Mouse (Mus musculus) forebrain, embryonic 11.5 days (tissue): ENCODE data around the gene Rmnd5a. TPM values are rescaled to one million over a fixed set of nuclear protein-coding genes. Genes with fewer than 3 reads are reported as not detected.

Source experiments
- ATAC-seq: fragments of 200-750 bp; cut with Nextera tagmentation; replicated peaks from 2 replicates; pipeline ENCODE4 v1.8.0; 2017; ENCODE audit warnings: moderate TSS enrichment; ENCODE audit not compliant: low FRiP score
- DNase-seq: peaks from one replicate; pipeline ENCODE4 v3.0.0-alpha.2; 2017; ENCODE audit warnings: low spot score
- H3K27ac ChIP-seq: fragments of 300-500 bp; sonication (generic); 2 replicates; pipeline ENCODE4 v1.5.1; 2014; ENCODE audit warnings: low read depth, low read length
- H3K27me3 ChIP-seq: fragments of 300-500 bp; sonication (generic); 2 replicates; pipeline ENCODE4 v1.6.1; 2014; ENCODE audit warnings: mild to moderate bottlenecking, low read length, mixed read lengths; ENCODE audit not compliant: control insufficient read depth, insufficient read depth
- H3K36me3 ChIP-seq: fragments of 300-500 bp; sonication (generic); 2 replicates; pipeline ENCODE4 v1.6.1; 2014; ENCODE audit warnings: mild to moderate bottlenecking, low read length, moderate library complexity, mixed read lengths; ENCODE audit not compliant: control insufficient read depth, insufficient read depth
- H3K4me1 ChIP-seq: fragments of 300-500 bp; sonication (generic); replicated peaks from 2 replicates; pipeline ENCODE4 v1.6.1; 2014; ENCODE audit warnings: low read length, mixed read lengths; ENCODE audit not compliant: control insufficient read depth, insufficient read depth
- H3K4me2 ChIP-seq: fragments of 300-500 bp; sonication (generic); 2 replicates; pipeline ENCODE4 v1.6.1; 2014; ENCODE audit warnings: low read depth, mild to moderate bottlenecking, low read length, moderate library complexity, mixed read lengths; ENCODE audit not compliant: severe bottlenecking
- H3K4me3 ChIP-seq: fragments of 300-500 bp; sonication (generic); 2 replicates; pipeline ENCODE4 v1.5.1; 2014; ENCODE audit warnings: low read depth, low read length
- H3K9ac ChIP-seq: fragments of 300-500 bp; sonication (generic); 2 replicates; pipeline ENCODE4 v1.6.1; 2014; ENCODE audit warnings: low read length
- H3K9me3 ChIP-seq: fragments of 300-500 bp; sonication (generic); 2 replicates; pipeline ENCODE4 v1.6.1; 2016; ENCODE audit warnings: low read length, mixed read lengths; ENCODE audit not compliant: control insufficient read depth
- WGBS: fragments of 180-500 bp; shearing (Covaris S2); extraction: QIAGEN DNeasy Blood & Tissue Kit; methylation state at CpG from one replicate; pipeline ENCODE4 v1.1.7; 2014; 5-methylcytosine and 5-hydroxymethylcytosine counted together
- polyA plus RNA-seq: library from polyadenylated mRNA; unstranded; fragments of >200 nt; fragmentation: Nextera tagmentation; extraction: Ambion mirVana; gene quantifications from 2 replicates; pipeline ENCODE4 v1.2.1, GENCODE M21; 2014

The Rmnd5a gene
- polyA plus RNA-seq, 1 experiment from 2014 or later, result 8.8 TPM

DNA sequence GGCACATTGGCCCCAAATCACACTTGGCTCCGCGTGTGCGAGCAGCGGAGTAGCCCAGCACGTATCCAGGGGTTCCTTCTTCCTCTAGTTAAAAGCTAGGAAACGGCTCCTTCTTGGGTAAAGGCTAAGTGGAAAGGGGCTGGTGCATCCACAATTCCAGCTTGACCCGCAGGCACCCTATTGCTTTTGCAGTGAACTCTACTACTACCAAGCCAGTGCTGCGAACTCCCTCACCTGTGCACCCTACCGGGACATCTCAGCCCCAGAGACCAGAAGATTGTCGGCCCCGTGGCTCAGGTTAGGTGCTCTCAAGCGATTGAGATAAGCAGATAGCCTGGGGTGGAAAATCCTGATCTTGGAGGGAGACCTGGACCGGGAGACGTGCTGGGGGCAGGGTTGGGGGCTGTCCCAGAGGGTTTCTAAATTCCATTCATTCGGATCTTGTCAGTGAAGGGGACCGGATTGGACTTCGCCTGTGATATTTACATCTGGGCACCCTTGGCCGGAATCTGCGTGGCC is 66.1 kb downstream of the Rmnd5a start:
- no peak for ATAC-seq

DNA sequence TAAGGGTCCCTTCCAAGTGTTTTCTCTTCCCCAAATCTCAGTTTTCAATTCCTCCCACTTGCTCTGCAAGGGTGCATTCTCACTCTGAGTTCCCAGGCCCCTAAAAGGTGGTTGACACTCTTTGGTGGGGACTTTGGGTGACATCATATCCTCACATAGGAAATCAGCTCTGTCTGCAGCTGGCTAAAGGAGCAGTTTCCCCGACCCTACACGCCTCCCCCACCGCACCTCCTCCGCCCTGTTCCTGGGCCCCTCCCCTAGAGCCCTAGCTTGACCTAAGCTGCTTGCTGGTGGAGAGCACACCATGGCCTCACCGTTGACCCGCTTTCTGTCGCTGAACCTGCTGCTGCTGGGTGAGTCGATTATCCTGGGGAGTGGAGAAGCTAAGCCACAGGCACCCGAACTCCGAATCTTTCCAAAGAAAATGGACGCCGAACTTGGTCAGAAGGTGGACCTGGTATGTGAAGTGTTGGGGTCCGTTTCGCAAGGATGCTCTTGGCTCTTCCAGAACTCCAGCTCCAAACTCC is 67.1 kb downstream of the Rmnd5a start, which contains the start of gene Cd8a:
Gene Cd8a, plus strand, starts transcription at position 179 of the 527 bp plus-strand sequence.
- Histone ChIP-seq H3K27ac (no peak within 1 kb of the TSS), H3K4me2 (no peak within 1 kb of the TSS), H3K36me3 (no peaks in the 10 kb centered on the region), H3K27me3 (no peaks in the 10 kb centered on the region), H3K4me3 (no peak within 1 kb of the TSS), H3K9me3 (no peaks in the 10 kb centered on the region), H3K4me1 (no peaks in the 10 kb centered on the region), H3K9ac (no peak within 1 kb of the TSS)
- 88% methylated on average over 14 of the region's 14 CpGs for WGBS
- no peak for DNase-seq
- no peak for ATAC-seq

More for the DNA sequence above, 66.1 kb downstream of the Rmnd5a start:
- Histone ChIP-seq H3K27ac (no peak overlapping the region), H3K27me3 (no peaks in the 10 kb centered on the region), H3K36me3 (no peaks in the 10 kb centered on the region), H3K4me3 (no peak overlapping the region), H3K4me2 (no peak overlapping the region), H3K4me1 (no peaks in the 10 kb centered on the region), H3K9me3 (no peaks in the 10 kb centered on the region), H3K9ac (no peak overlapping the region)
- DNase-seq, result no peak
- 90% methylated on average over 19 of the region's 19 CpGs for WGBS

DNA sequence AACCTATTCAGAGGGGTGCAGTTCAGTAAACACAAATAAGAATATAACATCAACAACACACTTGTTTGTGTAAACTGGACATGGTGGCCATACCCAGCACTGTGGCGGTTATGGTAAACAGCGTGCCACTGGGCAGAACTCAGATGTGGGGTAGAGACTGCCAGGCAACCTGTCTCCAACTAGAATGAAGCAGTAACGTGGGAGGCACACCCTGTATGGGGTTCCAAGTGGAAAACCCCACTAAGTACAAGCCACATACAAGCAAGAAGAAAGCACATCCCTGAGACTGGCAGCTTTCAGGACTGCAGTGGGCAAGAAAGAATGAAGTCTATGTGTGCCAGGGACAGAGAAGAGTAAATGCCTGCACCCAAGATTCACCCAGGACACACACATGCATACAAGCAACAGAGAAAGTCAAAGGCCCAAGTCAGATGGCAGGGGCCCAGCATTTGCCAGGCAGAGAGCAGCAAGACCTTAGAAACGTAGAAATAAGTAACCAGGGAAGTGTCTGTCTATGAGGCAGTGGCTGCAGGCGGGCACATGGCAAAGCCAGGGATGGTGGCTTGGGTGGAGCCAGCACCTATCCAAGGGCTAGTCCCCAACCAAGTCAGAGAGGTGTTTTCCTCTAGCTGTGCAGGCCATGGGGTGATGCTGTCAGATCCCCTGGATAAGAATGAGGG is 68.3 kb downstream of the Rmnd5a start:
- DNase-seq, result no peak
- H3K27ac ChIP-seq, result no peak overlapping the region
- H3K9me3 ChIP-seq, result no peaks in the 10 kb centered on the region
- ATAC-seq, result no peak
- no peaks in the 10 kb centered on the region for H3K27me3 ChIP-seq
- H3K4me2 ChIP-seq, result no peak overlapping the region
- no peaks in the 10 kb centered on the region for H3K36me3 ChIP-seq
- H3K4me3 ChIP-seq, result no peak overlapping the region
- H3K9ac ChIP-seq, result no peak overlapping the region
- WGBS, result 83% methylated on average over 5 of the region's 5 CpGs
- no peaks in the 10 kb centered on the region for H3K4me1 ChIP-seq

DNA sequence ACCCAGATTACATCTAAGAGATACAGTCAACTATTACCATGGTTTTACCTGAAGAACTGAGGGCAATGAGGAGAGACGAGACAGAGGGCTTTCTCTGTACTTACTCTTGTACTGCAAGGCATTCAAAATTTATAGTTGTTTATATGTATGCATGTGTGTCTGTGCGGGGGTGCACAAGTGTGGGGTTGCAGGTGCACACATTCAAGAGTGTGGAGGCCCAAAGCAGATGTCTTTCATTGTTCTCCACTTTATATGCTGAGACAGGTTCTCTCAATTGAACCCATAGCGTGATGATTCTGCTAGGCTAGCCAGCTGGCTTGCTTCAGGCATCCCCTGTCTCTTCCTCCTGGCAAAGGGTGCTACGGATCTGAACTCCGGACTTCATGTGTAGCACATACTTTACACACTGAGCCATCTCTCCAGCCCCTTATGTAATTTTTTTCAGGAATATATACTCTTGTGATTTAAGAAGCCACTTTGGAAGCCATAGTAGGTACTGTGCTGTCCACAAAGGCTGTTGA is 69.3 kb downstream of the Rmnd5a start:
- no peak overlapping the region for H3K4me2 ChIP-seq
- no peak overlapping the region for H3K4me3 ChIP-seq
- H3K36me3 ChIP-seq, result no peaks in the 10 kb centered on the region
- no peak overlapping the region for H3K27ac ChIP-seq
- H3K9me3 ChIP-seq, result no peaks in the 10 kb centered on the region
- no peak for ATAC-seq
- 91% methylated on average over 5 of the region's 5 CpGs for WGBS
- H3K27me3 ChIP-seq, result no peaks in the 10 kb centered on the region
- no peak overlapping the region for H3K9ac ChIP-seq
- no peak for DNase-seq
- no peaks in the 10 kb centered on the region for H3K4me1 ChIP-seq

DNA sequence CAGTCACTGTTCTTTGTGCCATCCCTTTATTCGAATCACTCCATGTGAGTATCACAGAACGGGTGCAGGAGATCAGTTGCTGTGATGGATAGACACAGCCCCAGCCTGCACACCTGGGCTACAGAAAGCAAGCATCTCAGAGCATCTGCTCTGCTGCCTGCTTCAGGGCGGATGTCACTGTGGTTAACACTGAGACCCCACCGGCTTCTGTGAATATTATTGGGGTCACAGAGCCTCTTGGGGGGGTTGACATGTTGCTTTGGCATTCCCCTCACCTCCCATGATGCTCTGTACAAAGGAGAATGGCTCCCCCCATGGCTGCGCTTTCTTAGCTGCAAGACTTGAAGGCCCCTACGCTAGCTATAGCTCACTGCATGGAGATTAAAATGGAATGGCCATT is 71.0 kb downstream of the Rmnd5a start:
- H3K36me3 ChIP-seq, result no peaks in the 10 kb centered on the region
- H3K27ac ChIP-seq, result no peak overlapping the region
- H3K9ac ChIP-seq, result no peak overlapping the region
- 93% methylated on average over 6 of the region's 6 CpGs for WGBS
- ATAC-seq (no peak), DNase-seq (no peak)
- H3K4me1 ChIP-seq, result no peaks in the 10 kb centered on the region
- no peaks in the 10 kb centered on the region for H3K9me3 ChIP-seq
- H3K4me2 ChIP-seq, result no peak overlapping the region
- no peak overlapping the region for H3K4me3 ChIP-seq
- no peaks in the 10 kb centered on the region for H3K27me3 ChIP-seq

DNA sequence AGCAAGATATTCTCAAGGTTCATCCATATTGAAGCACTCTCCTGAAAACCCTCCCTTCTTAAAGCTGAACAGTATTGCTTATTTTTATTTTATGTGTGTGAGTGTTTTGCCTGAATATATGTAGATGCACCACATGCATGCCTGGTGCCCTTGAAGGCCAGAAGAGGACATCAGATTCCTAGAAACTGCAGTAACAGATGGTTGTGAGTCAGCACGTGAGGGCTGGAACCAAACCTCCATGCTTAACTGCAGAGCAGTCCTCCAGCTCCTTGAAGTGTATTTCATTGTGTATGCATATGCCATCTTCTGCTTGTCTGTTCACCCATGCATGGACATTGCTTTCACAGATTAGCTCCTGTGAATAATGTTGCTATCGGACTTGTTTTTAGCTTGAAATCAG is 76.4 kb downstream of the Rmnd5a start:
- DNase-seq, result no peak
- H3K27ac ChIP-seq, result no peak overlapping the region
- H3K9me3 ChIP-seq, result no peaks in the 10 kb centered on the region
- 81% methylated on average over 2 of the region's 2 CpGs for WGBS
- no peak for ATAC-seq
- H3K4me2 ChIP-seq, result no peak overlapping the region
- H3K36me3 ChIP-seq, result no peaks in the 10 kb centered on the region
- H3K27me3 ChIP-seq, result no peaks in the 10 kb centered on the region
- H3K9ac ChIP-seq, result no peak overlapping the region
- H3K4me1 ChIP-seq, result no peaks in the 10 kb centered on the region
- H3K4me3 ChIP-seq, result no peak overlapping the region

DNA sequence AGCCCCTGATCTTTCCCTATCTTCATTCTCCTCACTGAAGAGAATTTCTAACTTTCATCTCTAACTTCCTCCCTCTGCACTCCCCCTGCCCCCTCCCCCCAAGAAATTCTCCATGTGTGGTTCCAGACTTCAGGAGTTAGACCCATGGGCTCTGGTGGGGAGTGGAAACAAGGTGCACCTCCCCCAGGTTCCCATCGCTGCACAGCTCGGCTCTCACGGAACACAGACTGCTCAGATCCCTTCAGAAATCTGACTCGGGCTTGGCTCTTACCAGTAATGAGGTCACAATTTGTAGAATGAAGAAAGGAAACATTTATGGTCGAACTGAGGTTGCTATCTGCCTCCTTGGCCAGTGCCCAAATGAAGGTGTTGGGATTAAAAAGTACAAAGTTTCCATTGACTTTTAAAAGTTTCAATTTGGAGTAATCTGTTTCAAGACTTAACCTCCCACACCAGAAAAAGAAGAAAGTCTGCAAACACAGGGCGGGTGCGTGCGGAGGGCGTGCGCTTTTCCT is 79.2 kb downstream of the Rmnd5a start:
- no peak for DNase-seq
- H3K36me3 ChIP-seq, result no peaks in the 10 kb centered on the region
- H3K4me1 ChIP-seq, result no peaks in the 10 kb centered on the region
- ATAC-seq, result no peak
- H3K27me3 ChIP-seq, result no peaks in the 10 kb centered on the region
- WGBS, result 86% methylated on average over 10 of the region's 10 CpGs
- no peak overlapping the region for H3K9ac ChIP-seq
- no peak overlapping the region for H3K4me3 ChIP-seq
- H3K4me2 ChIP-seq, result no peak overlapping the region
- H3K27ac ChIP-seq, result no peak overlapping the region
- H3K9me3 ChIP-seq, result no peaks in the 10 kb centered on the region

DNA sequence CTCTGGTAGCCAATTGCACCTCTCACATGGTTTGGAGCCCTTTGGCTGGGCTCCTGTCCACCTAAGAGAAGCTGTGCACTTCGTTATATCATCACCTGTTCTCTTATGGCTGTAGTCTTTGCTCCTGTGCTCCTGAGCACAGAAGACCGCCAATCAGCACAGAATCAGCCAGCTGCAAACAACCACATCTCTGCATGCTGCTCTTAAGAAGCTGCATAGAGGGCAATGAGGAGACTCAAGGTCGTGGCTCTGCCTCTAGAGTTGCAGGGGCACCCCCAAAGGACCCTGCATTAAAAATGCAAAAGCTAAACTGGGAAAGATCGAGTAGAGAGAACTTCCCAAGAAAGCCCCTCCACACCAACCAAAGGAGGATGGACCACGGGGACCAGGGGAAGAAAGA is 79.7 kb downstream of the Rmnd5a start:
- Histone ChIP-seq H3K9me3 (no peaks in the 10 kb centered on the region), H3K9ac (no peak overlapping the region), H3K4me3 (no peak overlapping the region), H3K27ac (no peak overlapping the region), H3K36me3 (no peaks in the 10 kb centered on the region), H3K4me2 (no peak overlapping the region), H3K4me1 (no peaks in the 10 kb centered on the region), H3K27me3 (no peaks in the 10 kb centered on the region)
- WGBS, result 61% methylated on average over 5 of the region's 5 CpGs
- DNase-seq (no peak), ATAC-seq (no peak)
